Mouse (Mus musculus) inflammation-experienced regulatory T-cells, adult 6 months (primary cell): ENCODE data around the gene Cald1. TPM values are rescaled to one million over a fixed set of nuclear protein-coding genes. Genes with fewer than 3 reads are reported as not detected.

Experiments
- ATAC-seq: one replicate; pipeline ENCODE4 v1.8.0; 2017
- polyA plus RNA-seq, 3 experiments: library from polyadenylated mRNA; unstranded; fragments of 100-300 nt; shearing (Covaris generic); gene quantifications; one replicate each; pipeline ENCODE4 v1.2.1; 2017

The Cald1 gene
- under 1 TPM in 2 of 3 experiments, not detected in 1; 0.21 to 0.59 TPM for polyA plus RNA-seq

DNA sequence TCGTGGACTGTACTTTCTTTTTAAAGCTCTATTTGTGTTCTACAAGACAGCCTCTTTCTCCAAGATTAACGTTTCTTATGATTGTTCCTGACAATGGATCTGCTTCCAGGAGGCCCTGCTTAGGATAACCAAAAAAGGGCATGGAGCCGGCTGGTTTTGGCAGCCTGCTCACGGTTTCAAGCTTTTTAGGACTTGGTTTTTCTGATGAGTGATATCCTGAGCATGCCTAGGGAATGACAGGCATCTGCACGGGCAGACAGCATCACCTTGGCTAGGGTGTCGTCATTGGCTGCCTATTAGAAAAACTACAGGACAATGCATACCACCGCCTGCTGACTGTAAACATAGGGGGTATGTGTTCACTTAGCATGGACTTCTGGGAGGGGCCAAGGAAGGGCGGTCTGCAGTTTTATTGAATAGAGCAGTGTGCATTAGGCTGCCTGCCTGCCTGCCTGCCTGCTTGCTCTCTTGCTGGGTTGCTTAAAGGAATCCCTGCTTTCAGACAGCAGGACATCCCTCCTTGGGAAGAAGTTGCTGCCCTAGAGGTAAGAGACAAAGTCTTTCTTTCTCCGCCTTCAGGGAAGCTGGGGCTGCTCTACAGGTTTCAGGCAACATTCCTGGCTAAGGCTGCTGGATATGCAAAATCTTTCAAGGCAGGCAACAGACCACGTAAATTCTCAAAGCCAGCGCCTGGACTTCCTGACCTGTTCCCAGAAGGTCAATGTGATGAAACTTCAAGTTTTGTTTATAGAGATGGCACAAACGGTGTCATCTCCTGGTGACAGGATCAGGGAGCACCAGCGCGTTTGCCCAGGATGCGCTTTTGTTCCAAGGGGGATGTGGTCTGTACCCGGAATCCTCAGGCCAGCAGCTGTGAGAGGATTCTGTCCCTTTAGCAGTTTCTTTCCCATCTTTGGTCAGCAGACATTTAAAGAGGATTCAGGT, at the start of gene Cald1:
Gene Cald1, plus strand, starts transcription at position 380 of the 945 bp plus-strand sequence.
- no peak for ATAC-seq

DNA sequence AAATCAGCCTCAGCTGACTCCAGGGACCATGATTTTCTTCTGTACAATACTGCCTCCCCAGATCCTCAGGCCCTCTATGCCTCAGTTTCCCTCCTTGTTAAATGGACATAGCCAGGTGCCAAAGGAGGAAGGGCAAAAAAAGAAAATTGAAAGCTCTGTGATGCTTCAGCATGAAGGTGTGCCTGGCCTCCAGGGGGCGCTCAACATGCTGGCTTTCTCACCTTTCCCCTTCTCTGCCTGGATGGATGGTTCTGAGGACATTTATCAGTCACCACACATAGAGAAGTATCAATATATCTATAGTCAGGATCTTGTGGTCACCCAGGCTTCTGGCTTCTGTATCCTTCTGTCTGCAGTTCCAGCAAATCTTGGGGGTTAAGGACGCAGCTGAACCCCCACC, 49.3 kb upstream of the Cald1 start:
- no peak for ATAC-seq

DNA sequence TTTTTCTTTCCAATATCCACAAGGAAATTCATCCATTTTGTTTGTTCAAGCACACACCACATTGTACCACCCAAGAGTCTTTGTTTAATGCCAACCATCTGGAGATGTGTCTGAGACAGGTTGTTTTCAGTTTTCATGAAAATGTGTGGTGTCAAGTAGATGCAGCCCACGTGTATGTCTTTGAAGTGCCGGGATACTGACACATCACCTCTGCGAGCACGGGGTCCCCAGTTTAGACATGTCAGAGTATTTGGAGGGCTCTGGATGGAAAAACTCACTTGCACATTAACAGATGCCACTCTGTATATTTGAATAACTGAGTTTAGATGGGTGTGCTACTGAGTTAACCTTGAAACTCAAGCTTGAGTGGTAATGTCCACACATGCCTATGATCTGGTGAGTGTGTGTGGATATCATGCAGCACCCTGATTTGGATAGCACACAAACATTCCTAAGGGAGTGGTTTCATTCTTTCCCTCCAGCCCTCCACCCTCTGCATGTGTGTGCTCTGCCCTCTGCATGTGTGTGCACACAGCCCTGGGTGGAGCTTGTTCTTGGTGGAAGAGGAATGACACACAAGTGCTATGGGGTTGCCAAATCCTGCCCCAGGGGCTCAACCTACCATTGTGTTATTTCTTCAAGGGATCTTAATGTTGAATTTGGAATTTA, 45.7 kb upstream of the Cald1 start:
- ATAC-seq: no peak

DNA sequence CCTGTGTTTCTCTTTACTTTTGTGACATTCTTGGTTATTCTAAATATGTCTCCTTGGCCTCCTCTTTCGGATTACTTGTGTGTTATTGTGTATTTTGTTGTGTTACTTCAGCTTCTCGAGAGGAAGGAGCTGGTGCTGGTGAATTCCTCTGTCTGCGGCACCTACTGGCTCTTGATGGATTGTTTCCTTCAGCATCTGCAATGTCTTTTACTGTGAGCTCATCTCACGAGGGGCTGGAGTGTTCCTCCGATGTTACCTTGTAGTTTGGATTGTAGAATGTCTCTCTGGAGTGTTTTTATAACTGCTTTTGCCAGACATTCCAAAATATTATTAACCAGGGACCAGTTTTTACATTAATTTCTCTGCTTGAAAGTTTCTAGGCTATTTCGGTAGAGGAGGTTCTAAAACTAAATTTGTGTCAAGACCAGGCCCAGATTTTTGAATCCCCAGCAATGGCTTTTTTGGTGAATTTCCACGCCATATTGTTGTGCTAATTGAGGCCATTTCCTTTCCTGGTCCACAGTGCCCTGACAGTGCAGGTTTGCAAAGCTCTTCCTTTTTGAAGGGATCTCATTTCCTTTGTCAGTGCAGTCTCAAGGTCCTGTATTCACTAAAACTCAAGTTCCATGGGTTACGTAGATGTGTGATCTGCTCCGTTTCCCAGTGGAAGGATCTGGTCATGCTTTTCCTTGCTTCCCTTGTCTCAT, 43.9 kb upstream of the Cald1 start:
- ATAC-seq: no peak

DNA sequence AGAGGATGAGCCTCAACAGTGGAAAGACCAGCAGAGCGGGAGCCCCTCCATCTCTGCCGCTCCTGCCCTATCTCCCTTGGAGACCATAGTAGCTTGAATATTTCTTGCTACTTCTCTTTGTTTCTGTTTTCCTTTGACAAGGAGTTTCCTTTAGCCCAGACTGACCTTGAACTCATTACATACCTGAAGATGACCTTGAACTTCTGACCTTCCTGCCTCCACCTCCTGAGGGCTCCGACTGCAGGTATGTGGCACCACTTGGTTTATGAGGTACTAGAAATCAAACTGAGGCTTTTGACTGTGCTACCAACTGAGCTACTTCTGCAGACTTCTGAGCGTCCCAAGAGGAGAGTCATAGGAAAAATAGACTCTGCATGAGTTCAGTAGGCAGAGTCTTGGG, 38.8 kb upstream of the Cald1 start:
- ATAC-seq: no peak

DNA sequence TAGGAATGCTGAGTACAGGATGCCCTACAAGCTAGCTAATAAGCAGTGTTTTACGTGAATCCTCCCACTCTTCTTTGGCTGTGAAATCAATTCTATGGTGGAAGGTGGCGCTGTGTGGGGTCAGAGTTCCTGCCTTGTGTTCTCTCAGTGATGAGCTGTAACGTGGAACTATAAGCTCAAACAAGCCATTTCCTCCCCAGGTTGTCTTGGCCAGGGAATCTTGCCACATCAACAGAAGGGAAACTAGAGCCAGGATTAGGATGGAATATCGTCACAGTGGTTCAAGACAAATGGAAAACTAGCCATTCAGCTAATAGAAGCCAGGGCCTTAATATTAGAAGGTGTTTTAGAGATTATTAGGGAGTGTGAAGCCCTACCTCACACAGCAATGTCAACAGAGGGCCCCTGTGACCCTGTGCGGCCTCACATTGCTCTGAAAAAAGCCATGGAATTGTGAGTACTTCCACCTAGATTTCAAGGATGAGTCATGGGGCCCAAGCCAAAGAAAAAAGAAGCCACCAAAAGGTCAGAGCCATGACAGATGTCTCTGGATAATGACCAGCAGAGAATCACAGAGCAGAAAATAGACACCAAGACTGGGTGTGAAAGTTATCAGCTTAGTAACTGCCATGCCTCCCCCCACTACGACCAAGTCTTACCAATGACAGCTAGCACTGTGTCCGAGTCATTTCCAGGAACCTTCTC, 33.0 kb upstream of the Cald1 start:
- no peak for ATAC-seq

DNA sequence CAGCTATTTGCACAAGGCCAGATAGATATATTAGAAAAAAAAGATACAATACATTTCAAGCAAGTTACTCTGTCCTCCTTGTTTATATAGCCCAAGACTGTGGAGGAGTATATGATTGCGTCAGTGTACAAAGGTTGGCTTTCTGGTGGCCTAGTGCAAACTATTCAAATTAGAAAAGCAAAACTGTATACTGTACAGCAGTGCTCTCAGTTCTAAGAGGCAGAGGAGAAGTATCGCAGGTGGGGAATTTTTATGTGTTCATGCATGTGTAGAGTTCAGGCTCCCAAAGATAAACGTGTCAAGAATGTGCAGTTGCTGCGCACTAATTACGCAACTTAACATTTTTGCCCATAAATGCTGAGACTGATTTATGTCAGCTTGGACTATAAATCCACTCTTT, 31.0 kb upstream of the Cald1 start:
- ATAC-seq: no peak

DNA sequence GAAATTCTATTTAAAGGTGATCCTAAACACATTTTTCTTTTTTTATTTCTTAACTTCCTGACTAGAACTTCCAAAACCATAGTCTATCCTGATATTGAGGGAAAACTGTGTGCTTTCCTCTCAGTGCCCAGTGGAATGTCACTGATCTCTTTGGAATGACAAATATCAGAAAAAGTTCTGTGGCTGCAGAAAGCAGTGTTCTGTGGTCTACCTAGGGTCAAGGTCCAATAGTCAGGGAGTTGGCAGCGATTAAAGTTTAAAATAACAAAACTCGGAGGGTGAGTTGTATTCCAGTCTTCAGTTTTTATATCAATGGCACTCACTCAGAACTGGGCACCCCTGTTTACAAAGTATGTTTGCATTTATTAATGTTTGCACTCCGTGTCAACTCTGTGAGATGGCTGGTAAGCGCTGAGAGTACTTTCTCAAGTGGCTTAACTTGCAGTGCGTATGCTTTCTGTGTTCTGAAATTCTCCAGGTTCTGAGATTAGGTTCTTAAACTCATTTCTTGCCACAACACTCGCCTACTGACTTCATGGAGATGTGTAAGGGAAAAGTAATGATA, 18.7 kb upstream of the Cald1 start:
- ATAC-seq: no peak

DNA sequence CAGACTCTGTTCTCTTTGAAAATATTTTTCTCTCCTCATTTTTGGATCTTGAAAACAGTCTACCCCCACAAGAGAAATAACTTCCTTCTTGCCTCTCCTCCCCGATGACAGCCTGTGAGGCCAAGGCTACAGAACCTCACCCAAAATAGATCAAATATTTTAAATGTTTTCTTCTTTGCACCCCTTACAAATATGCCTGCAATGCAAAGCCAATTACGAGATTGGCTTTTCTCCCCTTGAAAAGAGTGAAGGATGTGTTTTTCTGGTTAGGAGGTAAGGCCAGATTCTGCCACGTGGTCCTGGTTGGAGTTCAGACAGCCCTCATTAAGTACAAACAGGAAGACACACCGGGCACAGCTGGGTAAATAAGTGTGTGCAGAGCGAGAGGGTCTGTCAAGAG, 14.9 kb upstream of the Cald1 start:
- no peak for ATAC-seq

DNA sequence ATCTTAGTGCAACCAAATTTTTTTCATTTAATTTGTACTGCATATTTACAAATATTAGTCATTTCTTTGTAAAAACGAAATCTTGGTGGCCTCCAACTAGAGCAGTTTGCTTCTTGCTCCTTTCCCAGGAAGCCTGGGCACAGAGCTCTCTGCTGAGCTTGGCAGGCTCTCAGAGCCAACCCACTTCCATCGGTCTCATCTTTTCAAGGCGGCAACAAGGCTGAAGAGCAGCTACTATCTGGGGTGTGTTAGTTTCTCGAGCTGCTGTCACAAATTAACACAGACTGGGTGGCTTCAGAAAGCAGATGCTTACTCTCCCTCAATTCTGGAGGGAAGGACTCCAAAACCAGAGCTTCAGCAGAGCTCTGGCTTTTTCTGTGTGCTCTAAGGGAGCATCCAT, 10.2 kb upstream of the Cald1 start:
- ATAC-seq: no peak

DNA sequence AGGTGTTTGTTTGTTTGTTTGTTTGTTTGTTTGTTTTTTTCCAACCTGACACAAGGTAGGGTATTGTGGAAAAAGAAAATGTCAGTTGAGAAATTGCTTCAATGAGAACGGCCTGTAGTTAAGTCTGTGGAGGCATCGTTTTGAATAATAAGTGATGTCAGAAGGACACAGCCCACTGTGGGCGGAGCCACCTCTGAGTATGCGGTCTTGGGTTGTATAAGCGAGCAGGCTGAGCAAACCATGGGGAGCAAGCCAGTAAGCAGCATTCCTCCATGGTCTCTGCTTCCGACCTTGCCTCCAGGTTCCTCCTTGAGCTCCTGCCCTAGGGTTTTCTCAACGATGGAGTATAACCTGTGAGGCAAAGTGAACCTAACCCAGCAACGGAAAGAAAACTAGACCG, 7.6 kb upstream of the Cald1 start:
- ATAC-seq: no peak

DNA sequence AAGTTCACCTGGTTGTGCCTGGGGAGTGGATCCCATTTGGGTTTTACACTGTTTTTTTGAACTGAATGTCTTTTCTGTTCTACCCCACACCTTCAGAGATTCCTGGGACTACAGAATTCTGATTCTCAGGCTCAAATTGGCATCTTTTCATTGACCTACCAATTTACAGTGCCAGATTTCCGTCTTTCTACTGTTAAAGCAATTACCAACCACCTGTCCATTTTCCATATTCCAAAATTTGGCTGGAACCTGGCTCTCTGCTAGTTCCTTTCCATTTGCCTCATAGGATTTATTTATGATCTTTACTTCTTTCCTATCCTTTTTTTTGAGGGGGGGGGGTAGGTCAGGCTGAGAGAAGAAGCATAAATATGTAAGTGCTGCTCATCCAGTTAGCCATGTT, 4.9 kb upstream of the Cald1 start:
- ATAC-seq: no peak

DNA sequence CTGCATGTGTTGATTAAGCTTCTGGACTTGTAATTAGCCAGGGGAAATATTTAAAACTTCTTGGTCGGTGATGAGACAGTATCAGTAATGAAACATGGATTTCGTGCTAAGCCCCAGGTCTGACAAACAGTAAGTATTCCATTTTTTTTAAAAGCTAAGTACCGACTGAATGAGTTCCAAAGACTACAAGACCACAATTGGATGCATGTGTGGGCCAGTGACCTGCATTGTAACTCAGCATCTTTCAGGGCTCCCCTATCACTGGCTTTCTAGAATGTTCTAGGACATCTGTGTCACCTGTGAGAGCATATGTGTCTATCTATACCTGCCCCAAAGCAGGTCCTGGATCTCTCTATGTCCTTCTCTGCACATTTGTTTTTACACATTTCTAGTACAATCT, 984 bp upstream of the Cald1 start:
- ATAC-seq: no peak

DNA sequence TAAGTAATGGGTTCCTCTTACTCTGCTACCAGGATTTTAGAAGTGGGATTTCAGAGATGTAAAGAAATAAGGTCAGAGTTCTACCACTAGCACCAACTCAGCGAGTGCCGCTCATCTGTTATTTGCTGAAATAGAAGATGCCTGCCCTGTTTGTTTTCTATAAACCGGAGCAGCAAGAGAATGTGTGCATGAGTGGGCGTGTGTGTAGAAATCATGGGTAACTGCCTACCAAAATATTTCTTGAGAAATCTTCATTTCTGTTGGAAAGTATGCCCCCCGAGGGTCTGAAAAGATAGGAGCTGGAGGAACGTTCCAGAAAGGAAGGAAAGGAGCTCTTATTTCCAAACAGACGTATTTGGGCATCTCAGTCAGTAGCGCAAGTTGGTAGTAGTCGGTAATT, 871 bp downstream of the Cald1 start:
- ATAC-seq: no peak

DNA sequence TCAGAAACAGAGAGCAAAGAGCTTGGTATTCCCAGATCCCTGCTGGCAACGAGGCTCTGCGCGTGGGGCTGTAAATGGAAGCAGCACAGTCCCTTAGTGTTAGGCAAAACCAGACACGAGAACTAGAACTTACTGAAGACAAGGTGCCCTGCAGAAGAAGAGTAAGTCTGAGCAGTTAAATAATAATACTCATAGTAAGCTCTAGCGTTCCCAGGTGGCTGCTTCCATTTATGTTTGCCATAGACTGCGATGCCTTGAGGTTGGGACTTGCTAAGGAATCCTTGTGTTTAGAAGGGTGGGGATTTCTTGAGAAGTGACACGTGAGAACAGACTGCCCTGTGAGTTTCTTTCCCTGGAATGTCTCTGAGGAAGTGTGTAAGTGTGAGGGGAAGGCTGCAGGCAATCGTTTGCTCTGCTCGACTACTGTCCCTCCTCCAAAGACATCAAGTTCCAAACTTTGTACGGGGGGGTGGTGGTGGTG, 1.4 kb downstream of the Cald1 start:
- no peak for ATAC-seq

DNA sequence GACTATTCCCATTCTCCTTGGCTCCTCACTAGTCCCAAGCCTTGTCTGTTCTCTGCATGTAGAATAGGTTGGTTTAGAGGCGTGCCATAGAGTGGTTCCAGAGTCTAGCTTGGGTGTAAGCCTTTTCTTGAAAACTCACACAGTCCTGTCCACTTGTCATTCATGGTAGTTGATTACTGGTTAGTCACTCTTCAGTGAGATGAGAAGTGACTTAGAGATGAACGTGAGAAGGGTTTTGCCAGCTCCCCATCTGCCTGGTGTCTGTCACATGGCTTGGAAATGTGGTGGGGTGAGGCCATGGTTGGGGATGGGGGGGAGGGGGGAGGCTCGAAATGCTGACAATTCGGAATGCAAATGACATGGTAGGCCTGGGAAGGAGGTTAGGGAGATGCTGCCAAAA, 2.5 kb downstream of the Cald1 start:
- ATAC-seq: no peak

DNA sequence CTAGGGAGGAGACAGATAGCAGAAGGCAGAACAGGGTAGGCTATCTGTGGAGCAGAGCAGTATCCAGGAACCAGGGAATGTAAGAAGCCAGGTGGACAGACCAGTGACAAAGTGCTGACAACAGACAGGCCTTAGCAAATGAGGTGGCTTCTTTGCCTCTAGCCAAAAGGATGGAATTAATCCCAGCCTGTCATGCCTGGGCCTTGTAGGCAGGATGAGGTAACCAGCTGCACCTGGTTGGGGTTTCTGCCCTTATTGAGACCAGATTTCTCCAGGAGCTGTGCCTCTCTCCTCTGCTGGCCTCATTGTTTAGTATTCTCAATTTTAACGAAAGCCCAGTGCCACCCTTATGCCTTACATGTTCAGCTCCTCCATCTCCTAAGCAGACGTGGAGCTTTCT, 3.8 kb downstream of the Cald1 start:
- no peak for ATAC-seq

DNA sequence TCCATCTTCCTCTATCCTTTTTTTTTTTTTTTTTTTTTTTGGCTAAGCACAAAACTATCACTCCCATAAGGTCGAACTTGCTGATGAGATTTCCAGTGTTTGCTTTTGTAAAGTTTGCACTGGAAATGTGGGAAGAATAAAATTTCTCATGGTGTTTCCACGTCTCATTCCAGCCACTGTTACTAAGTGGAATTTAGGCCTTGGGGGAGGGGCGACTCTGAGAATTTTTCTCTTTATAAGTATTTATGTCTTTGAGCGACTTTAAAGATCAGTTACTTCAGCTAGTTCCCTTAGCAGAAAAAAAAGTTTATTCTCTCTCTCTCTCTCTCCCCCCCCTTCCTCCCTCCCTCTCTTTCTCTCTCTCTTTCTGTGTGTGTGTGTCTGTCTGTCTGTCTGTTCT, 8.1 kb downstream of the Cald1 start:
- ATAC-seq: no peak

DNA sequence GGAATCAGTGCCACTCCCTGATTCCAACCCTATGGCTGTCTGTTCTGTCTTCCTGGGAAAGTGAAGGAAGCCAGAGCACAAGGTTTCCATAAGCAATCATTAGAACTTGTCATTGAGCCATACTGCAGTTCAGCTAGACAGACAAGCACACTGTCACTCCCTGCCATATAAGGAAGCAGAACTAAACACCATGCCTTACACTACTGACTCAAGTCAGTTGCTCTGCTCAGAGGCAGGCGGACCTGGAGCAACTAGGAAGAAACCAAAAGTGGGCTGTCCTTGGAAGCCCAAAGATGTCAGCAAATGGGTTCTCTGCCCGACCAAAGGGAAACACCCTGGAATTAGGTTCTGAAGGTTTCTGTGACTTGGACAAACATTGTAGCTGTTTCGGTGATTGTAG, 10.3 kb downstream of the Cald1 start:
- ATAC-seq: no peak

DNA sequence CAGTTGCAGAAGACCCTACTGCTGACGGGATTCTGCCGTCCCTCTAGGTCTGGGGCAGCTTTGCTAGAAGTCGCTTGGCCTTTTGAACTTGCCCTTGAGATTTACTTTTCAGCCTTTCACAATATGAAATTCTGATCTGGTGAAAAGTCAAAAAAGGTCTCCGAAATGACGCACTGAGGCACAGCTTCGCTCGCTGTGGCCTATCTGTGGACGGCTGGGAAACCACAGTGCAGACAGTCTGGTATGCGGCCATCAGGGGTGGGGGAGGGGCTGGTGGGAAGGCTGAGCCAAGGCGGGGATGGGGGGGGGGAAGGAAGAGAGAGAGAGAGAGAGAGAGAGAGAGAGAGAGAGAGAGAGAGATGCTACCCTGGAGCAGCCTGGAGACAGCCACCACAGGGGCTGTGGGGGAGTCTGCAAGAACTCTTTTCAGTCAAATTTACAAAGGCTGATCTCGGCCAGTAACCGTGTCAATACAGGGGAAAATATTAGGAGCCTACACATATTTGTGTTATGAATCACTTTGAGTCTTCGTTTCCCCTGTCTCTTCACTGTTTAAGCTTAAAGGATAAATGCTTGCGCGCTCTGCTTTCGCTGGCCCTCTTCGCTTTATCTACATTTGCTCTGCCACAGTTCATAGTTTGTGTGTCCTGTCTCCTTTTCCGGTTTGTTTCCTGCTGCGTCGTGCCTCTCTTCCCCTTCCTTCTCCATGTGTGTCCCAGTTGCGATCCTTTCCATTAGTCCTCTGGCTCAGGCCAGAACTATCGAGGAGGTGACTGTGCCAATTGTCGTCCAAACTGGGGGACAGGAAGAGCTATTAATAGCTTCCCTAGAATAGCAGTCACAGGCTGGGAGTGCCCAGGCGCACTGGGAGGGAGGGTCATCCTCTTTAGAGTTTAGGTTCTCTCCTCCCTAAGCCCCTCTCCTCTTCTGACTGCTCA, 11.9 kb downstream of the Cald1 start:
- no peak for ATAC-seq

DNA sequence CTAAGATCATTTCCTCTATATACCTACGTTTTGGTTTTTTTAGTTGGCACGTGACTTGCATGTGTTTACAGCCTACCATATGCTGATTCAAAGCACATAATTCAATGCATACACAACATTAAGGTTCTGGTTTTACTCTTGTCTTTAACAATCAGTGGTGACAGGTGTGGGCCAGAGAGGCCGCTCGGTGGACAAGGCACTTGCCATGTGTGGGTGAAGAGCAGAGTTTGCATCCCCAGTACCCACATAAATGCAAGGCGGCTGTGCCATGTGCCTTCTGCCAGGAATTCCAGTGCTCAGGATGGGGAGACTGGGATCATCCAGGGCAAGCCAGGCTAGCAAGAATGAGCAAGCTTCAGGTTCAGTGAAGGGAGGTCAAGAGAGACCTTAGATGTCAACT, 14.8 kb downstream of the Cald1 start:
- ATAC-seq: no peak
